Mouse (Mus musculus) central nervous system, embryonic 11.5 days (tissue): ENCODE measurements around the gene 1500011B03Rik. TPM values are rescaled to one million over a fixed set of nuclear protein-coding genes. Genes with fewer than 3 reads are reported as not detected.

Experiments
- polyA plus RNA-seq: library from polyadenylated mRNA; depleted of rRNA; stranded (reverse); fragments of >200 nt; gene quantifications from 2 replicates; pipeline ENCODE4 v1.2.3, GENCODE M21; 2012; rRNA removed

1500011B03Rik gene
- polyA plus RNA-seq = 112 and 114 TPM in 2 replicates

DNA sequence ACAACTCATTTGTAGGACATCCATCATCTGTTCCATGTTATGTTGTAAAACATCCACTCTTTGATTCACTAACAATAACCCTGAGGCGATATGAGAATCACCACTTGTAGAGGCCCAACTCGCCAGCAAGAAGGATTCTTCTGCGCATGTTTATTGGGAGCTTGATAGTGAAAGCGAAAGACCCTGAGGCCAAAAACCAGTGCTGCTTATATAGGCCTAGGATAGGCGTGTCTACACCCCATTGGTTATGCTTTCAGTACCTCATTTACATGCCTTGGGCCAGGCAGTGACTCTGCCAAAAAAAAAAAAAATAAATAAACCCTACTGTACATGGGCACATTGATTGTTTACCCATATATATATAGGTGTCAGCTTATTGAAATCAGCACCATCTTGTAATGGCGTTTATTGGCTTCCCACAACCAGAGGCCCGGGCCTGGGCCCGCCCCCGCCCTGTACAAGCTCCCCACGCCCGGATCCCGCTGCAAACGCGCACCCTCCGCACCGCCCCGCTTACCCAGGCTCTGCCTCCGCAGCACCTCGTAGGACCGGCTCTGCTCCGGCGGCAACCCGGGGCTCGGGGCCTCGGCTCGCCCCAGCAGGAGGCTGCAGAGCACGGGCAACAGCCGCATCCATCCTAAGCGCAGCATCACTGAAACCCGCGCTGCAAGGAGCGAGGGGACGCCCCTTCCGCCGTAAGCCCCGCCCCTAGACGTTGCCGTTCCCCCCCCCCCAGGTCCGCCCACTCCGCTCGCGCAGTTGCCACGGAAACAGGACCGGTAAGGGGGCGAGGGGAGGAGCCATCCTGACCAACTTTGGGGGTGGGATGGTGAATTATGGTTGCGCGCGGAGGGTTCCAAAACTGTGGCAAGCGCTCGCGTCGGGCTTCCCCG, at the start of gene 1500011B03Rik:
Gene 1500011B03Rik, minus strand, starts transcription at position 673 of the 893 bp plus-strand sequence.

DNA sequence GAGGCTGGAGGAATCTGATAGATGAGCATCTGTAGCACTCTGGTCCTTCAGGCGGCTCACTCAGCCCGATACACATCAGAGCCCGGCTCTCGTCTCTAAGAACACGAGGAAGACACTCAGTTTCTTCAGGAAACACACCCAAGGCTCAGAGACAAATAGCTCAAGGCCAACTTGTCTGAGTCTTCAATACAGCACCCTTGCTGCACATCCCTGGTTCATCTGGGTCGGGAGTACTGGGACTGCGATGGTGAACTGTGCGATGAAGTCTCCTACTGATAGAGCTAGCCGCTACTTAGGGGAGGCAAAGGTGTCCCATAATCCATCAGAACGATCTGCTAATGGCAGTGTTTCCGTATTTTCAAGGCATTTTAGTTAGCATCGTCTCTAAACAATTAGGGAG, 35.3 kb upstream of the 1500011B03Rik start, which contains the start of gene Gm9936:
Gene Gm9936, minus strand, starts transcription at position 101 of the 400 bp plus-strand sequence.

GRCm38 (mm10) chr5:114853364-114853763, 30.1 kb upstream of the 1500011B03Rik start, which contains the start of gene 4930519G04Rik:
Gene 4930519G04Rik, plus strand, starts transcription at chr5:114853664.

GRCm38 (mm10) chr5:114775056-114775979, 48.0 kb downstream of the 1500011B03Rik start, which contains the start of gene Git2:
Gene Git2, minus strand, starts transcription at chr5:114775517.

GRCm38 (mm10) chr5:114774403-114775051, 48.7 kb downstream of the 1500011B03Rik start, which contains the start of gene Ankrd13a:
Gene Ankrd13a, plus strand, starts transcription at chr5:114774677.

Other genes with a start within 250 kb of the 1500011B03Rik start
- gene Trpv4, start 165.0 kb downstream of the 1500011B03Rik start, polyA plus RNA-seq = 0.47 and 1.2 TPM in 2 replicates
- gene Gltp, start 132.5 kb downstream of the 1500011B03Rik start, polyA plus RNA-seq = 29.9 and 35.4 TPM in 2 replicates
- 37.6 and 60.1 TPM in 2 replicates for gene Tchp, start 115.7 kb downstream of the 1500011B03Rik start, polyA plus RNA-seq
- gene Ankrd13a, start 48.8 kb downstream of the 1500011B03Rik start, polyA plus RNA-seq = 59.0 and 64.2 TPM in 2 replicates
- 34.7 and 43.9 TPM in 2 replicates for gene Git2, start 48.0 kb downstream of the 1500011B03Rik start, polyA plus RNA-seq
- not detected in 2 replicates for gene 4930519G04Rik, start 30.2 kb upstream of the 1500011B03Rik start, polyA plus RNA-seq
- 0.17 and 0.31 TPM in 2 replicates for gene Gm9936, start 35.2 kb upstream of the 1500011B03Rik start, polyA plus RNA-seq
- gene Oasl2, start 73.5 kb upstream of the 1500011B03Rik start, polyA plus RNA-seq = 1.6 and 1.9 TPM in 2 replicates
- 0.12 and 0.35 TPM in 2 replicates for gene Oasl1, start 99.8 kb upstream of the 1500011B03Rik start, polyA plus RNA-seq
- gene 2210016L21Rik, start 118.7 kb upstream of the 1500011B03Rik start, polyA plus RNA-seq = 36.8 and 52.9 TPM in 2 replicates
- 0.10 and 0.17 TPM in 2 replicates for gene Hnf1a, start 147.6 kb upstream of the 1500011B03Rik start, polyA plus RNA-seq
- 50.8 and 81.5 TPM in 2 replicates for gene Sppl3, start 187.7 kb upstream of the 1500011B03Rik start, polyA plus RNA-seq